Mouse (Mus musculus): Measurements from ENCODE around the gene Capn3.

Capn3 gene

GRCm38 (mm10) chr2:120455719-120456118, at the start of gene Capn3:
Capn3 (plus strand) TSS chr2:120456019.
- H3K4me1 ChIP-seq (replicated peaks; ENCODE audit: low read depth, low read length): no peaks in the 10 kb centered on the region
- no peaks in the 10 kb centered on the region for H3K9me3 ChIP-seq (ENCODE audit: low read length)
- no peaks in the 10 kb centered on the region for H3K27me3 ChIP-seq (ENCODE audit: insufficient read depth, low read length)
- no peak within 1 kb of the TSS for H3K4me3 ChIP-seq (replicated peaks; ENCODE audit: low read length)
- TF ChIP-seq POU5F1 (IDR thresholded peaks at IDR 0.05; ENCODE audit: borderline replicate concordance, low read length) (no peak), NANOG (IDR thresholded peaks at IDR 0.05; ENCODE audit: borderline replicate concordance, low read length) (no peak), CTCF (conservative IDR thresholded peaks at IDR 0.05; ENCODE audit: low read length) (no peak)
- H3K36me3 ChIP-seq (ENCODE audit: insufficient read depth, low read length): no peaks in the 10 kb centered on the region

GRCm38 (mm10) chr2:120411096-120411628, 44.7 kb upstream of the Capn3 start:
- Histone ChIP-seq H3K4me3 (replicated peaks; ENCODE audit: low read length) (no peak overlapping the region), H3K9me3 (ENCODE audit: low read length) (no peaks in the 10 kb centered on the region), H3K27me3 (ENCODE audit: insufficient read depth, low read length) (no peaks in the 10 kb centered on the region), H3K4me1 (replicated peaks; ENCODE audit: low read depth, low read length) (peaks cover under 1% of the 10 kb centered on the region; the same call in 1 of the 2 replicates), H3K36me3 (ENCODE audit: insufficient read depth, low read length) (no peaks in the 10 kb centered on the region)
- TF ChIP-seq CTCF (conservative IDR thresholded peaks at IDR 0.05; ENCODE audit: low read length) (no peak), POU5F1 (IDR thresholded peaks at IDR 0.05; ENCODE audit: borderline replicate concordance, low read length) (no peak), NANOG (IDR thresholded peaks at IDR 0.05; ENCODE audit: borderline replicate concordance, low read length) (no peak)

- Histone ChIP-seq H3K36me3 (ENCODE audit: insufficient read depth, low read length) (no peaks in the 10 kb centered on the region), H3K4me1 (replicated peaks; ENCODE audit: low read depth, low read length) (no peaks in the 10 kb centered on the region), H3K27me3 (ENCODE audit: insufficient read depth, low read length) (no peaks in the 10 kb centered on the region), H3K4me3 (replicated peaks; ENCODE audit: low read length) (no peak overlapping the region), H3K9me3 (ENCODE audit: low read length) (no peaks in the 10 kb centered on the region)
- TF ChIP-seq POU5F1 (IDR thresholded peaks at IDR 0.05; ENCODE audit: borderline replicate concordance, low read length) (no peak), NANOG (IDR thresholded peaks at IDR 0.05; ENCODE audit: borderline replicate concordance, low read length) (no peak), CTCF (conservative IDR thresholded peaks at IDR 0.05; ENCODE audit: low read length) (no peak)
Measured at GRCm38 (mm10) chr2:120414113-120414512, 41.7 kb upstream of the Capn3 start.

GRCm38 (mm10) chr2:120414738-120415414, 40.9 kb upstream of the Capn3 start:
- H3K27me3 ChIP-seq (ENCODE audit: insufficient read depth, low read length): no peaks in the 10 kb centered on the region
- H3K4me1 ChIP-seq (replicated peaks; ENCODE audit: low read depth, low read length): no peaks in the 10 kb centered on the region
- TF ChIP-seq CTCF (conservative IDR thresholded peaks at IDR 0.05; ENCODE audit: low read length): no peak
- TF ChIP-seq NANOG (IDR thresholded peaks at IDR 0.05; ENCODE audit: borderline replicate concordance, low read length): no peak
- TF ChIP-seq POU5F1 (IDR thresholded peaks at IDR 0.05; ENCODE audit: borderline replicate concordance, low read length): no peak

GRCm38 (mm10) chr2:120424386-120424785, 31.4 kb upstream of the Capn3 start:
- Histone ChIP-seq H3K4me3 (replicated peaks; ENCODE audit: low read length) (no peak overlapping the region), H3K4me1 (replicated peaks; ENCODE audit: low read depth, low read length) (no peaks in the 10 kb centered on the region), H3K36me3 (ENCODE audit: insufficient read depth, low read length) (no peaks in the 10 kb centered on the region), H3K27me3 (ENCODE audit: insufficient read depth, low read length) (no peaks in the 10 kb centered on the region), H3K9me3 (ENCODE audit: low read length) (no peaks in the 10 kb centered on the region)
- TF ChIP-seq POU5F1 (IDR thresholded peaks at IDR 0.05; ENCODE audit: borderline replicate concordance, low read length) (no peak), CTCF (conservative IDR thresholded peaks at IDR 0.05; ENCODE audit: low read length) (no peak), NANOG (IDR thresholded peaks at IDR 0.05; ENCODE audit: borderline replicate concordance, low read length) (no peak)

More at GRCm38 (mm10) chr2:120414738-120415414, 40.9 kb upstream of the Capn3 start:
- no peaks in the 10 kb centered on the region for H3K9me3 ChIP-seq (ENCODE audit: low read length)
- H3K4me3 ChIP-seq (replicated peaks; ENCODE audit: low read length): no peak overlapping the region
- no peaks in the 10 kb centered on the region for H3K36me3 ChIP-seq (ENCODE audit: insufficient read depth, low read length)

- Histone ChIP-seq H3K9me3 (ENCODE audit: low read length) (no peaks in the 10 kb centered on the region), H3K4me3 (replicated peaks; ENCODE audit: low read length) (no peak overlapping the region), H3K27me3 (ENCODE audit: insufficient read depth, low read length) (no peaks in the 10 kb centered on the region), H3K36me3 (ENCODE audit: insufficient read depth, low read length) (no peaks in the 10 kb centered on the region), H3K4me1 (replicated peaks; ENCODE audit: low read depth, low read length) (no peaks in the 10 kb centered on the region)
- TF ChIP-seq POU5F1 (IDR thresholded peaks at IDR 0.05; ENCODE audit: borderline replicate concordance, low read length): no peak
- TF ChIP-seq NANOG (IDR thresholded peaks at IDR 0.05; ENCODE audit: borderline replicate concordance, low read length): no peak
- no peak for TF ChIP-seq CTCF (conservative IDR thresholded peaks at IDR 0.05; ENCODE audit: low read length)
Measured at GRCm38 (mm10) chr2:120444486-120444885, 11.3 kb upstream of the Capn3 start.

GRCm38 (mm10) chr2:120446373-120446772, 9.4 kb upstream of the Capn3 start:
- H3K36me3 ChIP-seq (ENCODE audit: insufficient read depth, low read length): no peaks in the 10 kb centered on the region
- no peaks in the 10 kb centered on the region for H3K27me3 ChIP-seq (ENCODE audit: insufficient read depth, low read length)
- H3K4me1 ChIP-seq (replicated peaks; ENCODE audit: low read depth, low read length): no peaks in the 10 kb centered on the region
- TF ChIP-seq POU5F1 (IDR thresholded peaks at IDR 0.05; ENCODE audit: borderline replicate concordance, low read length) (no peak), CTCF (conservative IDR thresholded peaks at IDR 0.05; ENCODE audit: low read length) (no peak), NANOG (IDR thresholded peaks at IDR 0.05; ENCODE audit: borderline replicate concordance, low read length) (no peak)
- no peak overlapping the region for H3K4me3 ChIP-seq (replicated peaks; ENCODE audit: low read length)
- no peaks in the 10 kb centered on the region for H3K9me3 ChIP-seq (ENCODE audit: low read length)

GRCm38 (mm10) chr2:120447306-120447705, 8.5 kb upstream of the Capn3 start:
- no peak for TF ChIP-seq POU5F1 (IDR thresholded peaks at IDR 0.05; ENCODE audit: borderline replicate concordance, low read length)
- TF ChIP-seq CTCF (conservative IDR thresholded peaks at IDR 0.05; ENCODE audit: low read length): no peak
- TF ChIP-seq NANOG (IDR thresholded peaks at IDR 0.05; ENCODE audit: borderline replicate concordance, low read length): no peak
- Histone ChIP-seq H3K36me3 (ENCODE audit: insufficient read depth, low read length) (no peaks in the 10 kb centered on the region), H3K4me1 (replicated peaks; ENCODE audit: low read depth, low read length) (no peaks in the 10 kb centered on the region), H3K27me3 (ENCODE audit: insufficient read depth, low read length) (no peaks in the 10 kb centered on the region), H3K9me3 (ENCODE audit: low read length) (no peaks in the 10 kb centered on the region), H3K4me3 (replicated peaks; ENCODE audit: low read length) (no peak overlapping the region)

All from E14TG2a.4 (cell line).